Mouse (Mus musculus) embryonic facial prominence, embryonic 12.5 days (tissue): ENCODE measurements at regions not wholly inside any gene's neighbourhood (a gene's known extent, or its start where the extent isn't known, plus 50 kb on each side); places are given as distances from the start of the nearest gene placed in this dataset.
A peak's percentile ranks its signal among the peaks of the same experiment; 100 is the strongest.

Source experiments
- ATAC-seq: fragments of 200-750 bp; cut with Nextera tagmentation; 2 replicates; pipeline ENCODE4 v1.8.0; 2017; ENCODE audit not compliant: insufficient number of reproducible peaks, insufficient read depth, low FRiP score, low TSS enrichment
- H3K27ac ChIP-seq: fragments of 300-500 bp; sonication (generic); 2 replicates; pipeline ENCODE4 v1.5.1; 2016; ENCODE audit warnings: mild to moderate bottlenecking
- H3K27me3 ChIP-seq: fragments of 300-500 bp; sonication (generic); 2 replicates; pipeline ENCODE4 v1.6.1; 2016; ENCODE audit warnings: mild to moderate bottlenecking, moderate library complexity
- H3K36me3 ChIP-seq: fragments of 300-500 bp; sonication (generic); 2 replicates; pipeline ENCODE4 v1.6.1; 2016; ENCODE audit warnings: mild to moderate bottlenecking
- H3K4me1 ChIP-seq: fragments of 300-500 bp; sonication (generic); 2 replicates; pipeline ENCODE4 v1.6.1; 2016
- H3K4me2 ChIP-seq: fragments of 300-500 bp; sonication (generic); replicated peaks from 2 replicates; pipeline ENCODE4 v1.6.1; 2016; ENCODE audit warnings: mild to moderate bottlenecking, moderate library complexity
- H3K4me3 ChIP-seq: fragments of 300-500 bp; sonication (generic); 2 replicates; pipeline ENCODE4 v1.5.1; 2016; ENCODE audit warnings: mild to moderate bottlenecking
- H3K9ac ChIP-seq: fragments of 300-500 bp; sonication (generic); 2 replicates; pipeline ENCODE4 v1.6.1; 2016; ENCODE audit warnings: mild to moderate bottlenecking, moderate library complexity
- H3K9me3 ChIP-seq: fragments of 300-500 bp; sonication (generic); 2 replicates; pipeline ENCODE4 v1.6.1; 2016; ENCODE audit warnings: mild to moderate bottlenecking, moderate library complexity
- WGBS: fragments of 180-500 bp; shearing (Covaris S2); methylation state at CpG from one replicate; pipeline ENCODE4 v1.1.7; 2016; 5-methylcytosine and 5-hydroxymethylcytosine counted together

DNA sequence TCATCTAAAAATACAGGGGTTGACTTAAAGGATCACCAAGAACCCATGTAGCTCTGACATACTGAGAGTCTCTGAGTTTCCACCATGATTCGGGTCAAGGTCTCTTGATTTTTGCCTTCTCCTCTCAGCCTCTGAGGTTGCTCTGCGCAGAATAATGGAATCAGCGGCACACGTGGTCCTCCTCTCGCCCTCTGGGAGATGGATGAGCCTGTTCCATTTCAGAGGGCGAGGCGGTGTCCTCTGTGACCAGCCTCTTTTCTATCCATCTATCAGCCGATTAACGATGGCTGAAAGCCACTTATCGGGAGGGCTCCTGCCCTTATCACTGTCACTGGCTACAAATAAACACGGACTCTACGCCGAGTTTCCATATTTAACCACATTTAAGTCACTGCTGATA, 124.6 kb upstream of the Pax6 start:
- no peaks in the 10 kb centered on the region for H3K4me1 ChIP-seq
- H3K9me3 ChIP-seq: no peaks in the 10 kb centered on the region
- H3K27ac ChIP-seq: no peak overlapping the region
- no peak overlapping the region for H3K9ac ChIP-seq
- no peaks in the 10 kb centered on the region for H3K36me3 ChIP-seq
- no peak for ATAC-seq
- no peaks in the 10 kb centered on the region for H3K27me3 ChIP-seq
- H3K4me3 ChIP-seq: no peak overlapping the region
- H3K4me2 ChIP-seq: no peak overlapping the region
- WGBS: 91% methylated on average over 13 of the region's 13 CpGs

DNA sequence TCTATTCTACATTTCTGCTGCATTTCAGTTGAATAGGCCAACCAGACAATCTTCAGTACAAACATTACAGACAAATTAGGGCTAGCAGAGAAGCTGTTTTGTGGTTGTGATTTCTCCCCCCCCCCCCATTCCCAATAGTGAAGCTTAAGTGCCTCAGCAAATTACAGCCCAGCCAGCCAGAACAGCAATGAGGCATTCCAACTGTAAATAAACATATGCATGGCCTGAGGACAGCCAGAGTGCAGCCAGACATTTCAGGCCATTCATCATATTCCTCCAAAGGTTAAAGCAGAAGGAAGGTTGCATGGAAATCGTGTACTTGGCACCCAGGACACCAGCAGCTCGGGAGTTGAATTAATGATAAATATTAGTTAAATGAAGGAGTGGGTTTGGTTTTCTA, 116.6 kb upstream of the Pax6 start:
- no peaks in the 10 kb centered on the region for H3K36me3 ChIP-seq
- no peak overlapping the region for H3K9ac ChIP-seq
- H3K27me3 ChIP-seq: no peaks in the 10 kb centered on the region
- H3K27ac ChIP-seq: no peak overlapping the region
- no peak overlapping the region for H3K4me2 ChIP-seq
- no peak overlapping the region for H3K4me3 ChIP-seq
- no peaks in the 10 kb centered on the region for H3K4me1 ChIP-seq
- ATAC-seq: no peak
- no peaks in the 10 kb centered on the region for H3K9me3 ChIP-seq
- 62% methylated on average over 2 of the region's 2 CpGs for WGBS

DNA sequence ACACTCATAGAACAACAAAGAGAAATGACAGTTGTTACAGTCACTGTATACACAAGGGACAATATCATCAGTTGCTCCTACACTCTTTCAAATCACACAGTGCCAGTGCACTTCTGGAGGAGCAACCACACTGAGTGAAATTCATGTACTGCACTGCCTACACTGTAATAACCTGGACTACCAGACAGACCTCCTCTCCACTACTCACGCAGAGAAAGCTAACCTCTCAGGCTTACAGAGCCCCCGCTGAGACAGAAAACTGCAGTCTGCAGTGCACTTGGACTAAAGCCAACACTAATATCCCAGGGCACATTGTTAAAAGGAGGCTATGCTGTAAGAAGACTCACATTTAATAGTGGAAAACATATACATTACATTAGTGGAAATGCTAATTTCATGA, 81.9 kb upstream of the Pax6 start:
- H3K27me3 ChIP-seq: no peaks in the 10 kb centered on the region
- H3K36me3 ChIP-seq: no peaks in the 10 kb centered on the region
- peak; percentile 90 for ATAC-seq
- peaks cover 10% of the 10 kb centered on the region; the same call in 1 of the 2 replicates for H3K4me1 ChIP-seq
- no peak overlapping the region for H3K9ac ChIP-seq
- H3K27ac ChIP-seq: no peak overlapping the region
- H3K4me2 ChIP-seq: no peak overlapping the region
- no peaks in the 10 kb centered on the region for H3K9me3 ChIP-seq
- 20% methylated on average over 2 of the region's 2 CpGs for WGBS
- no peak overlapping the region for H3K4me3 ChIP-seq

DNA sequence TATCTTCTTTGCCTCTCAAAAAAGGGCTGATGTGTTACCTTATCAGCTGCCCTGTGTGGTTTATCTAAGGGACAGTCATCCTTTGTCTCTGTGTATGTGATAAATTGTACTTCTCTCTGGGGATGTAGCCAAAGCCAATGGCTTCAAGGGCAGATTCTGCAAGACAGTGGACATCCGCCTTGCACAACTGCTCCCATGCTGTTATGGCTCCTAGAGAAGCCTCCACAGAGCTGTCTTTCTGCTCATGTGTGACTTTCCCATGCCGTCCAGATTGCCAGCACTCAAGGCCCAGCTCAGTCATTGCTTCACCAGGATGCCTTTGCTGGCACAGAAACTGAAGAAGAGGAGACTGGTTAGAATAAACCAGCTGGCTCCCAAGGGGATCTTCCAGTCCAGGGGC, 74.6 kb upstream of the Pax6 start:
- ATAC-seq: no peak
- Histone ChIP-seq H3K4me3 (no peak overlapping the region), H3K4me2 (no peak overlapping the region), H3K27me3 (no peaks in the 10 kb centered on the region), H3K27ac (no peak overlapping the region), H3K9ac (no peak overlapping the region), H3K9me3 (no peaks in the 10 kb centered on the region), H3K4me1 (no peaks in the 10 kb centered on the region), H3K36me3 (no peaks in the 10 kb centered on the region)
- 78% methylated on average over 2 of the region's 2 CpGs for WGBS

DNA sequence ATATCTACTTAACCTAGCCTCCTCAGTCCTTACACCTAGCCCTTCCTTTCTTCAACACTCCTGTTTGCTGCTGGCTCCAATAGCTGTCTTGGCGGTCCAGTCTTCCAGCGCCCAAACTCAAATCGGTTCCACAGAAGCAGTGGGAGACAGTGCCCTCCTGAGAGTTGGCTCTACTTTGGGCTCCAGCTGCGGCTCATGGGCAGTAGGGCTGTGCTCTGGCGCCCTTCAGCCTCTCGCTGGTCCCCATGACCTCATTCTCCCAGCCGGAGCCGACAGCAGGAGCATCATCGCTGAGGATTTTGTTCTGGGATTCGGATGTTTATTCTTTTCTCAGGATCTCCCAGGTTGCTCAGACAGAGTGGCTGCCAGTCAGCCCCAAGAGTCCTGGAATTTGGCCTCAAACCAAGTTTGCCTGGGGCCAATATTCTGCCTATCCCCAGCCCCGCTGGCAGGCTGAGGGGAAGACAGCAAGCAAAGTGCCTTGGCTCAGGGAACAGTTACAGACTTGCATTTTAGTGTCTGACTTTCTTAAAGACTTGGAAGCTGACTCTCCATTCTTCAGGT, 64.1 kb upstream of the Pax6 start:
- Histone ChIP-seq H3K9me3 (no peaks in the 10 kb centered on the region), H3K36me3 (no peaks in the 10 kb centered on the region), H3K4me1 (0 out of 2 replicates have a peak, but pooled peaks cover 5% of the 10 kb centered on the region), H3K4me3 (no peak overlapping the region), H3K9ac (no peak overlapping the region), H3K27ac (no peak overlapping the region), H3K4me2 (no peak overlapping the region), H3K27me3 (no peaks in the 10 kb centered on the region)
- WGBS: 43% methylated on average over 11 of the region's 11 CpGs
- ATAC-seq: no peak

DNA sequence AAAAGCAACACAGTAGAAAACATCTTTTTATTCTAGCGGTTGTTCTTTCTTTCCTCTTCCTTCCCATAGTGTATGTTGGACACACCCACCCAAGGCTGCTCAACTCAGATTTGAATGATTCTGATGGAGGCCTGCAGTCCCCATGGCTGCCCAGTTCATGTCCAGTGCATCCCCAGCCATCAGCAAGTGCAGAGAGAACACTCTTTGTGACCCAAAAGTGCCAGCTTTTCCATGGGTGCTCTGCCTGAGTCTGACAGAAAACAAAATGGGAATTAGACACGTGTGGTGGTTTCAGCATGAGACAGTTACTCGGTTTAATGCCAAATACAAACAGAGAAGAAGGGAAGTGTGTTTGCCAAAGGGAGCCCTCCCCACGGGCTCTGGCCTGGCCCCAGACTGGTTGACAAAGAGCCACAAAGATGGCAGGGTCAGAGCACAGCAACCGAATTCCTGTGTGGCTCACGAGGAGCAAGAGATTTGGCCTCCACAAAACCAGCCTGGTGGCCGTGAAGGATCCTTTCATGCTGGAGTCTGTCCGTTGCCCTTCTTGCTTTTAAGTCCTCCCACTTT, 60.6 kb upstream of the Pax6 start:
- Histone ChIP-seq H3K27ac (no peak overlapping the region), H3K4me1 (peaks cover 17% of the 10 kb centered on the region), H3K4me2 (no peak overlapping the region), H3K9ac (no peak overlapping the region), H3K36me3 (no peaks in the 10 kb centered on the region), H3K4me3 (no peak overlapping the region), H3K27me3 (peaks cover 8% of the 10 kb centered on the region; the same call in 1 of the 2 replicates), H3K9me3 (no peaks in the 10 kb centered on the region)
- WGBS: 64% methylated on average over 8 of the region's 8 CpGs
- no peak for ATAC-seq

- Histone ChIP-seq H3K27ac (no peak overlapping the region), H3K4me1 (peaks cover 17% of the 10 kb centered on the region), H3K27me3 (peaks cover 8% of the 10 kb centered on the region; the same call in 1 of the 2 replicates), H3K9ac (no peak overlapping the region), H3K36me3 (no peaks in the 10 kb centered on the region), H3K4me3 (no peak overlapping the region), H3K4me2 (no peak overlapping the region), H3K9me3 (no peaks in the 10 kb centered on the region)
- 71% methylated on average over 7 of the region's 7 CpGs for WGBS
- no peak for ATAC-seq
These were observed 59.9 kb upstream of the Pax6 start for GRCm38 (mm10) chr2:105608756-105609155.

DNA sequence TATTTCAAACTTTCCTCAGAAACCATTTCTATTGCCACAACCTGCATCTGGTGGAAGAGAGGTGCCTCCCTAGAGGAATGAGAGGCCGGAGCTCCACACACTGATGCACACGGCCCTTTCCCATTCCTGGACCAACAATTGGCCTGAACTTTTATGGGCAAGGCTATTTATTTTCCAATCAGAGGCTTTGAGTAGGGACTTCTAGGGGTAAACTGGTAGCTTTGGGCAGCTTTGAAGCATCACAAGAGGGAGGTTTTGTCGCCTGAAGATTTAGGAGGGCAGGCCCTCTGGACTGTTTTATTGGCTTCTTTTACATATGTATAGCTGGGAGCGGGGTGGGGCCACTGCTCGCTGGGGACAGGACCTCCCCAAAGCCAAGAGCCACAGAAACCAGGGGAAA, 57.7 kb upstream of the Pax6 start:
- H3K27me3 ChIP-seq: peaks cover 8% of the 10 kb centered on the region; the same call in 1 of the 2 replicates
- no peak overlapping the region for H3K9ac ChIP-seq
- peaks cover 12% of the 10 kb centered on the region for H3K4me1 ChIP-seq
- WGBS: 58% methylated on average over 5 of the region's 5 CpGs
- no peaks in the 10 kb centered on the region for H3K36me3 ChIP-seq
- no peak overlapping the region for H3K4me3 ChIP-seq
- no peak overlapping the region for H3K27ac ChIP-seq
- no peak for ATAC-seq
- H3K9me3 ChIP-seq: no peaks in the 10 kb centered on the region
- H3K4me2 ChIP-seq: no peak overlapping the region

DNA sequence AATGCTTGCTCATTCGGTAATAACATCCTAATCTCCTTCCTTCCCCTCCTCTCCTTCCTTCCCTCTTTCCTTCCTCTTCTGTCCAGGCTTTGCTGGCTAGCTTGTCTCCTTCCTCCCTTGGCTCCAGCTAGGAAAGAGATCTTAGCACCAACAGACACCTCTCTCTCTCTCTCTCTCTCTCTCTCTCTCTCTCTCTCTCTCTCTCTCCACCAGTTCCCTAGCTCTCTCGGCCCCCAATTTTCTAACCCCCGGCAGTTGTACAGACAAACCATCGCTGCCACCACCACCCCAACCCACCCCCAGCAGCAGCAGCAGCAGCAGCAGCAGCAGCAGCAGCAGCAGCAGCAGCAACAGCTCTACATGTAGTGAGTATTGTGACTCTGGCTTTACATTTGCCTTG, 57.0 kb upstream of the Pax6 start:
- no peak for ATAC-seq
- no peaks in the 10 kb centered on the region for H3K9me3 ChIP-seq
- no peak overlapping the region for H3K4me3 ChIP-seq
- peaks cover 8% of the 10 kb centered on the region; the same call in 1 of the 2 replicates for H3K27me3 ChIP-seq
- H3K4me2 ChIP-seq: peak overlapping the region; percentile 35; the same call in 1 of the 2 replicates
- 13% methylated on average over 4 of the region's 4 CpGs for WGBS
- H3K4me1 ChIP-seq: peaks cover 12% of the 10 kb centered on the region
- H3K9ac ChIP-seq: no peak overlapping the region
- no peaks in the 10 kb centered on the region for H3K36me3 ChIP-seq
- no peak overlapping the region for H3K27ac ChIP-seq

GRCm38 (mm10) chr2:105612051-105612664, 56.5 kb upstream of the Pax6 start:
- H3K36me3 ChIP-seq: no peaks in the 10 kb centered on the region
- peaks cover 8% of the 10 kb centered on the region; the same call in 1 of the 2 replicates for H3K27me3 ChIP-seq
- no peak for ATAC-seq
- H3K9ac ChIP-seq: no peak overlapping the region
- no peak overlapping the region for H3K4me3 ChIP-seq
- WGBS: 5% methylated on average over 21 of the region's 21 CpGs
- no peaks in the 10 kb centered on the region for H3K9me3 ChIP-seq
- H3K4me2 ChIP-seq: peak overlapping the region; percentile 35
- H3K4me1 ChIP-seq: peaks cover 12% of the 10 kb centered on the region
- H3K27ac ChIP-seq: no peak overlapping the region

GRCm38 (mm10) chr2:105612706-105613105, 56.0 kb upstream of the Pax6 start:
- peaks cover 12% of the 10 kb centered on the region for H3K4me1 ChIP-seq
- no peak for ATAC-seq
- no peaks in the 10 kb centered on the region for H3K9me3 ChIP-seq
- H3K4me2 ChIP-seq: peak overlapping the region; percentile 35
- 33% methylated on average over 7 of the region's 7 CpGs for WGBS
- peaks cover 8% of the 10 kb centered on the region; the same call in 1 of the 2 replicates for H3K27me3 ChIP-seq
- no peak overlapping the region for H3K27ac ChIP-seq
- H3K9ac ChIP-seq: no peak overlapping the region
- no peaks in the 10 kb centered on the region for H3K36me3 ChIP-seq
- H3K4me3 ChIP-seq: no peak overlapping the region

GRCm38 (mm10) chr2:105613243-105613642, 55.5 kb upstream of the Pax6 start:
- H3K4me2 ChIP-seq: no peak overlapping the region

More at GRCm38 (mm10) chr2:105613243-105613642, 55.5 kb upstream of the Pax6 start:
- Histone ChIP-seq H3K36me3 (no peaks in the 10 kb centered on the region), H3K9ac (no peak overlapping the region), H3K4me1 (peaks cover 12% of the 10 kb centered on the region), H3K27me3 (peaks cover 8% of the 10 kb centered on the region; the same call in 1 of the 2 replicates), H3K4me3 (no peak overlapping the region), H3K27ac (no peak overlapping the region), H3K9me3 (no peaks in the 10 kb centered on the region)
- WGBS: 58% methylated on average over 6 of the region's 6 CpGs
- ATAC-seq: no peak
